Mouse (Mus musculus) stomach, postnatal 0 days (tissue): ENCODE measurements around the gene Abcf2.
"Not testable (repeated sequence)": the region's sequence is repeated elsewhere in the genome, so short reads cannot be mapped to it uniquely, and the experiment has no call there.

Source experiments
- CTCF ChIP-seq: IDR thresholded peaks from 2 replicates; pipeline ENCODE4 v1.5.1; 2016; ENCODE audit warnings: antibody characterized with exemption, low read depth, mild to moderate bottlenecking, moderate library complexity
- EP300 ChIP-seq: optimal IDR thresholded peaks from 2 replicates; pipeline ENCODE3; 2016; ENCODE audit warnings: antibody characterized with exemption

DNA sequence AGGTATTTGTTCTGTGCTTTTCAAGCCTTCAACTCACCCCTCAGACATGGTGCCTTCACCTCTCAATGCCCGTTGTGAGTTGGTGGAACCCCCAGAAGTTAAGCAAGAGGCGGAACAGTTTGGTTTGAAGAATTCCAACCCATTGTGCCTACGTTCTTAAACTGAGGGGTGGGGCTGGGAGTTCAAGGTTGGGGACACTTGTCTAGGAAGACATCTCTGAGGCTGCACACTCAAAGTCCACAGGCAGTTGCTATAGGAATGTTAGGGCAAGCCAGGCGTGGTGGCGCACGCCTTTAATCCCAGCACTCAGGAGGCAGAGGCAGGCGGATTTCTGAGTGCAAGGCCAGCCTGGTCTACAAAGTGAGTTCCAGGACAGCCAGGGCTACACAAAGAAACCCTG, 21.9 kb downstream of the Abcf2 start:
- TF ChIP-seq CTCF, EP300: not testable (repeated sequence)
